Mouse (Mus musculus) liver, embryonic 14.5 days (tissue): Measurements from ENCODE around the gene Ccdc173. TPM values are rescaled to one million over a fixed set of nuclear protein-coding genes. Genes with fewer than 3 reads are reported as not detected.

Experiments used
- ATAC-seq: fragments of 200-750 bp; cut with Nextera tagmentation; 2 replicates; pipeline ENCODE4 v1.8.0; 2017; ENCODE audit warnings: moderate number of reproducible peaks, mild to moderate bottlenecking, moderate library complexity; ENCODE audit not compliant: insufficient read depth
- DNase-seq, 3 experiments: peaks; one replicate each; pipeline ENCODE4 v3.0.0-alpha.2; 2012 to 2013; ENCODE audit warnings: low read depth in 3 of 3, low spot score in 3 of 3
- H3K27ac ChIP-seq: fragments of 300-500 bp; sonication (generic); 2 replicates; pipeline ENCODE4 v1.5.1; 2014; ENCODE audit warnings: moderate library complexity, mild to moderate bottlenecking, control low read depth, inconsistent platforms
- H3K27me3 ChIP-seq: fragments of 300-500 bp; sonication (generic); 2 replicates; pipeline ENCODE4 v1.6.1; 2014; ENCODE audit warnings: mild to moderate bottlenecking, low read length, moderate library complexity; ENCODE audit not compliant: control insufficient read depth, insufficient read depth
- H3K36me3 ChIP-seq: fragments of 300-500 bp; sonication (generic); replicated peaks from 2 replicates; pipeline ENCODE4 v1.6.1; 2014; ENCODE audit warnings: low read depth; ENCODE audit not compliant: control insufficient read depth, insufficient read depth
- H3K4me1 ChIP-seq, 2 experiments: fragments of 200-500 bp in 1 of 2; fragments of 300-500 bp in 1 of 2; sonication (generic) in 1 of 2; replicated peaks; 2 replicates each; pipeline ENCODE4 v1.6.1; 2012 to 2014; ENCODE audit warnings: antibody characterized with exemption in 1 of 2, inconsistent platforms in 1 of 2, low read length in 1 of 2; ENCODE audit not compliant: control insufficient read depth in 2 of 2, insufficient read depth in 2 of 2
- H3K4me2 ChIP-seq: fragments of 300-500 bp; sonication (generic); 2 replicates; pipeline ENCODE4 v1.6.1; 2014; ENCODE audit warnings: low read depth, mild to moderate bottlenecking, control low read depth, moderate library complexity
- H3K4me3 ChIP-seq, 2 experiments: fragments of 200-500 bp in 1 of 2; fragments of 300-500 bp in 1 of 2; sonication (generic) in 1 of 2; 2 replicates each; pipeline ENCODE4 v1.5.1; 2012 to 2014; ENCODE audit warnings: low read depth in 2 of 2, low read length in 2 of 2, mild to moderate bottlenecking in 2 of 2, control low read depth in 1 of 2, inconsistent platforms in 1 of 2, moderate library complexity in 1 of 2; ENCODE audit not compliant: insufficient read depth in 1 of 2
- H3K9ac ChIP-seq: fragments of 300-500 bp; sonication (generic); replicated peaks from 2 replicates; pipeline ENCODE4 v1.6.1; 2014; ENCODE audit warnings: mild to moderate bottlenecking, control low read depth, moderate library complexity
- H3K9me3 ChIP-seq: fragments of 300-500 bp; sonication (generic); 2 replicates; pipeline ENCODE4 v1.6.1; 2016; ENCODE audit warnings: low read length, mixed read lengths; ENCODE audit not compliant: control insufficient read depth
- CTCF ChIP-seq: IDR thresholded peaks from 2 replicates; pipeline ENCODE4 v1.5.1; 2016; ENCODE audit warnings: antibody characterized with exemption, low read depth, control low read depth
- EP300 ChIP-seq: IDR thresholded peaks from 2 replicates; pipeline ENCODE4 v1.6.1; 2016; ENCODE audit warnings: antibody characterized with exemption, low read depth
- WGBS: fragments of 180-500 bp; shearing (Covaris S2); extraction: QIAGEN DNeasy Blood & Tissue Kit; methylation state at CpG from one replicate; pipeline ENCODE4 v1.1.7; 2014; ENCODE audit not compliant: insufficient replicate concordance; 5-methylcytosine and 5-hydroxymethylcytosine counted together
- polyA plus RNA-seq, 2 experiments: library from polyadenylated mRNA; depleted of rRNA in 1 of 2; stranded (reverse) in 1 of 2; unstranded in 1 of 2; fragments of >200 nt; fragmentation: Nextera tagmentation in 1 of 2; extraction: Ambion mirVana in 1 of 2; gene quantifications; 2 replicates each; pipeline versions ENCODE4 v1.2.1 to v1.2.3; 2012 to 2014

Gene Ccdc173
- polyA plus RNA-seq, 2 experiments: 0.18 to 0.25 TPM

- ATAC-seq (no peak), DNase-seq (no peak)
- Histone ChIP-seq H3K4me1 (no peaks in the 10 kb centered on the region; a peak in 1 of 4 replicates), H3K4me2 (no peak overlapping the region), H3K9me3 (no peaks in the 10 kb centered on the region), H3K4me3 (no peak overlapping the region), H3K27me3 (no peaks in the 10 kb centered on the region), H3K36me3 (no peaks in the 10 kb centered on the region), H3K27ac (no peak overlapping the region), H3K9ac (no peak overlapping the region)
- TF ChIP-seq EP300 (no peak), CTCF (no peak)
- 45% methylated on average over 3 of the region's 3 CpGs for WGBS
These were observed 72.9 kb downstream of the Ccdc173 start for GRCm38 (mm10) chr2:69716483-69716882.

- Histone ChIP-seq H3K4me3 (no peak overlapping the region), H3K9ac (no peak overlapping the region), H3K4me1 (peaks cover 0 to 2% of the 10 kb centered on the region in 2 experiments; a peak in 1 of 4 replicates), H3K9me3 (no peaks in the 10 kb centered on the region), H3K27me3 (no peaks in the 10 kb centered on the region), H3K27ac (no peak overlapping the region), H3K36me3 (no peaks in the 10 kb centered on the region), H3K4me2 (no peak overlapping the region)
- TF ChIP-seq CTCF (no peak), EP300 (no peak)
- whole genome bisulfite sequencing: 59% methylated on average over 5 of the region's 5 CpGs
- no peak for DNase-seq
- ATAC-seq: no peak
These were observed 75.2 kb downstream of the Ccdc173 start for GRCm38 (mm10) chr2:69714126-69714525.

GRCm38 (mm10) chr2:69713626-69714014 lies 75.8 kb downstream of the Ccdc173 start:
- 31% methylated on average over 4 of the region's 4 CpGs for WGBS
- no peaks in the 10 kb centered on the region for H3K36me3 ChIP-seq
- ATAC-seq (no peak), DNase-seq (no peak)
- no peaks in the 10 kb centered on the region for H3K9me3 ChIP-seq
- peaks cover 0 to 2% of the 10 kb centered on the region in 2 experiments; a peak in 1 of 4 replicates for H3K4me1 ChIP-seq
- H3K27ac ChIP-seq: no peak overlapping the region
- H3K4me2 ChIP-seq: peak overlapping the region; percentile 66
- TF ChIP-seq CTCF (no peak), EP300 (no peak)
- H3K9ac ChIP-seq: no peak overlapping the region
- no peaks in the 10 kb centered on the region for H3K27me3 ChIP-seq
- H3K4me3 ChIP-seq: peak overlapping the region in 1 of 2 experiments; percentile 63; a peak in 2 of 4 replicates

- TF ChIP-seq EP300: no peak
- TF ChIP-seq CTCF: no peak
- Histone ChIP-seq H3K9me3 (no peaks in the 10 kb centered on the region), H3K4me3 (peak within 1 kb of the TSS; percentile 63 to 99), H3K36me3 (no peaks in the 10 kb centered on the region), H3K27ac (no peak within 1 kb of the TSS), H3K4me1 (peaks cover 0 to 2% of the 10 kb centered on the region in 2 experiments; a peak in 1 of 4 replicates), H3K9ac (peak within 1 kb of the TSS; percentile 50), H3K4me2 (peak within 1 kb of the TSS; percentile 66), H3K27me3 (no peaks in the 10 kb centered on the region)
- peak; percentile 99 for ATAC-seq
- DNase-seq: peak; percentile 77 to 84 (median 81)
- WGBS: under 1% methylated on average over 39 of the region's 39 CpGs
These were observed 76.3 kb downstream of the Ccdc173 start, which contains the start of gene Fastkd1 for GRCm38 (mm10) chr2:69712981-69713625. Fastkd1 (minus strand) TSS chr2:69713516.

- H3K36me3 ChIP-seq: no peaks in the 10 kb centered on the region
- H3K27ac ChIP-seq: no peak overlapping the region
- 82% methylated on average over 14 of the region's 14 CpGs for WGBS
- peaks cover 0 to 2% of the 10 kb centered on the region in 2 experiments; a peak in 1 of 4 replicates for H3K4me1 ChIP-seq
- H3K4me2 ChIP-seq: peak overlapping the region; percentile 66
- no peaks in the 10 kb centered on the region for H3K27me3 ChIP-seq
- no peak for TF ChIP-seq EP300
- no peak for TF ChIP-seq CTCF
- no peaks in the 10 kb centered on the region for H3K9me3 ChIP-seq
- ATAC-seq (no peak), DNase-seq (no peak)
- H3K9ac ChIP-seq: no peak overlapping the region
- no peak overlapping the region for H3K4me3 ChIP-seq
These were observed 77.2 kb downstream of the Ccdc173 start for GRCm38 (mm10) chr2:69712171-69712570.

Other genes starting within 250 kb of the Ccdc173 start
- gene Lrp2, start 203.5 kb downstream of the Ccdc173 start, polyA plus RNA-seq (2012; rRNA removed): 0.04 and 0.07 TPM in 2 replicates
- 0.10 and 0.11 TPM in 2 replicates for gene Lrp2, start 203.5 kb downstream of the Ccdc173 start, polyA plus RNA-seq (2014; fragmentation: Nextera tagmentation; extraction: Ambion mirVana)
- 1.6 and 1.8 TPM in 2 replicates for gene Bbs5, start 142.4 kb downstream of the Ccdc173 start, polyA plus RNA-seq (2012; rRNA removed)
- 3.2 and 3.4 TPM in 2 replicates for gene Bbs5, start 142.4 kb downstream of the Ccdc173 start, polyA plus RNA-seq (2014; fragmentation: Nextera tagmentation; extraction: Ambion mirVana)
- gene Klhl41, start 119.5 kb downstream of the Ccdc173 start, polyA plus RNA-seq (2012; rRNA removed): 0.02 and 0.04 TPM in 2 replicates
- not detected in 2 replicates for gene Klhl41, start 119.5 kb downstream of the Ccdc173 start, polyA plus RNA-seq (2014; fragmentation: Nextera tagmentation; extraction: Ambion mirVana)
- 2.1 and 3.2 TPM in 2 replicates for gene Fastkd1, start 76.1 kb downstream of the Ccdc173 start, polyA plus RNA-seq (2012; rRNA removed)
- 3.5 and 4.6 TPM in 2 replicates for gene Fastkd1, start 76.1 kb downstream of the Ccdc173 start, polyA plus RNA-seq (2014; fragmentation: Nextera tagmentation; extraction: Ambion mirVana)
- 5.5 and 10.0 TPM in 2 replicates for gene Ppig, start 67.0 kb downstream of the Ccdc173 start, polyA plus RNA-seq (2012; rRNA removed)
- 58.7 and 60.2 TPM in 2 replicates for gene Ppig, start 67.0 kb downstream of the Ccdc173 start, polyA plus RNA-seq (2014; fragmentation: Nextera tagmentation; extraction: Ambion mirVana)
- 2.6 and 9.2 TPM in 2 replicates for gene Phospho2, start within 50 bp of the Ccdc173 start, polyA plus RNA-seq (2012; rRNA removed)
- 14.8 and 15.1 TPM in 2 replicates for gene Phospho2, start within 50 bp of the Ccdc173 start, polyA plus RNA-seq (2014; fragmentation: Nextera tagmentation; extraction: Ambion mirVana)
- gene Klhl23, start 32.4 kb upstream of the Ccdc173 start, polyA plus RNA-seq (2012; rRNA removed): 8.0 and 12.0 TPM in 2 replicates
- gene Klhl23, start 32.4 kb upstream of the Ccdc173 start, polyA plus RNA-seq (2014; fragmentation: Nextera tagmentation; extraction: Ambion mirVana): 15.7 and 15.9 TPM in 2 replicates
- gene Ssb, start 72.0 kb upstream of the Ccdc173 start, polyA plus RNA-seq (2012; rRNA removed): 26.2 and 76.5 TPM in 2 replicates
- 161 and 170 TPM in 2 replicates for gene Ssb, start 72.0 kb upstream of the Ccdc173 start, polyA plus RNA-seq (2014; fragmentation: Nextera tagmentation; extraction: Ambion mirVana)
- 5.7 and 9.4 TPM in 2 replicates for gene Mettl5, start 96.0 kb upstream of the Ccdc173 start, polyA plus RNA-seq (2012; rRNA removed)
- gene Mettl5, start 96.0 kb upstream of the Ccdc173 start, polyA plus RNA-seq (2014; fragmentation: Nextera tagmentation; extraction: Ambion mirVana): 33.2 and 35.4 TPM in 2 replicates
- gene Ubr3, start 107.7 kb upstream of the Ccdc173 start, polyA plus RNA-seq (2012; rRNA removed): 6.4 and 8.0 TPM in 2 replicates
- 5.8 and 5.9 TPM in 2 replicates for gene Ubr3, start 107.7 kb upstream of the Ccdc173 start, polyA plus RNA-seq (2014; fragmentation: Nextera tagmentation; extraction: Ambion mirVana)
- not detected in 2 replicates for gene Myo3b, start 249.6 kb upstream of the Ccdc173 start, polyA plus RNA-seq (2012; rRNA removed)
- not detected in 2 replicates for gene Myo3b, start 249.6 kb upstream of the Ccdc173 start, polyA plus RNA-seq (2014; fragmentation: Nextera tagmentation; extraction: Ambion mirVana)